Mouse (Mus musculus): ENCODE measurements around the gene Zc3hav1. TPM values are rescaled to one million over a fixed set of nuclear protein-coding genes. Genes with fewer than 3 reads are reported as not detected.

The Zc3hav1 gene
- polyA plus RNA-seq, 1 experiment: 24.6 TPM

DNA sequence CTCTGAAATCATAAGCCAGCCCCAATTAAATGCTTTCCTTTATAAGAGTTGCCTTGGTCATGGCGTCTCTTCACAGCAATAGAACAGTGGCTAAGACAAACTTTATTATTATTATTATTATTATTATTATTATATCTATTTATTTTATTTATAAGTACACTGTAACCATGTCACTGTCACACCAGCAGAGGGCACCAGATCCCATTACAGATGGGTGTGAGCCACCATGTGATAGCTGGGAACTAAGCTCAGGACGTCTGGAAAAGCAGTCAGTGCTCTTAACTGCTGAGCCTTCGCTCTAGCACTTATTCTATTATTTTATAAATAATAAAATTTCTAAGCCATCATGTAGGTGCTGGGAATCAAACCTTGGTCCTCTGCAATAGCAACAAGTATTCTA lies 60.7 kb downstream of the Zc3hav1 start:
- DNase-seq (ENCODE audit: low spot score): no peak

- DNase-seq (ENCODE audit: low spot score): no peak
Measured at GRCm38 (mm10) chr6:38292871-38293646, 61.3 kb downstream of the Zc3hav1 start.

DNA sequence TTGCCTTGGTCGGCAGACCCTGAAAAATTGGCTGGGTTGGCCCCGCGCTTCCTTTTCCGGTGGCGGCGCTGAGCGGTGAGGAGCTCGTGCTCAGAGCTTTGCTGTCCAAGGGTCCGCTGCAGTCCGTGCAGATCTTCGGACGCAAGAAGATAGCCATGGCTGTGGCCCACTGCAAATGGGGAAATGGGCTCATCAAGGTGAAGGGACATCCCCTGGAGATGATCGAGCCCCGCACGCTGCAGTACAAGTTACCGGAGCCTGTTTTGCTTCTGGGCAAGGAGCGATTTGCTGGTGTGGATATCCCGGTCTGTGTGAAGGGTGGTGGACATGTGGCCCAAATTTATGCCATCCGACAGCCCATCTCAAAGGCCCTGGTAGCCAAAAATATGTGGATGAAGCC lies 70.0 kb downstream of the Zc3hav1 start:
- no peak for DNase-seq (ENCODE audit: low spot score)

GRCm38 (mm10) chr6:38264466-38264865 lies 89.9 kb downstream of the Zc3hav1 start:
- DNase-seq (ENCODE audit: low spot score): no peak

- DNase-seq (ENCODE audit: low spot score): no peak
Measured at GRCm38 (mm10) chr6:38263393-38264159, 90.8 kb downstream of the Zc3hav1 start.

DNA sequence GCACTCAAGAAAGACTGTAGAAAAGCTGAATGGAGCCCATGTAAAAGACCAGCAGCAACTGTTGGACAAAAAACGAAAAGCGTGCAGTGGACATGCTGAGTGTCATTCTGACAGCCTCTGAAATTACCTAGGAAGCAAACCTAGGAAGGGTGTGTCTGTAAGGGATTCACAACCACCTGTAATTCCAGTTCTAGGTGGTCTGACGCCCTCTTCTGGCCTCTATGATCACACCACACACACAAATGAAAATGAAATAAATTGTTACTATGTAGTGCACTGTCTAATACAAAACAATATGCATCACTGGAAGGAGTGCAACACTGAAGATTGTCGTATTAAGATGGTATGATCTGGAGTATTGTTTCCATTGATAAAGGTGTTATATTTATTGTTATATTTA lies 92.5 kb downstream of the Zc3hav1 start:
- no peak for DNase-seq (ENCODE audit: low spot score)

- DNase-seq (ENCODE audit: low spot score): no peak
Measured at GRCm38 (mm10) chr6:38257506-38257905, 96.9 kb downstream of the Zc3hav1 start.

DNA sequence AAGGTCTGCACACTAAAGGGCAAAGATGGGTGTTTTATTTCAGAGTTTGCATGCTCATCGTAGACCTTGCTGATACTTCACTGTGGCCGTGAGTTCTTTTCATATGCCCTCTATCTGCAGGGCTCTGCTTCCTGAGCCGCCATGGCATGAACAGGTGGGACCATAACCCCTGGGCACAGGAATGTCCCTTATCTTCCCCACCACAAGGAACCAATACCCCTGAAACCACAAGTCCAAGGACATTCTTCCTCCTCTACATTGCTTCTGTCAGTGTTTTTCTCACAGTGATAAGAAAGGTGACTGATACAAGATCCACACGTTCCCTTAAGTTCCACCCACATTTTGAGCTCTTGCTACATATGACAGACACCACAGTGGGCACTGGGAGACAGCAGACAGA lies 97.6 kb downstream of the Zc3hav1 start:
- DNase-seq (ENCODE audit: low spot score): no peak

DNA sequence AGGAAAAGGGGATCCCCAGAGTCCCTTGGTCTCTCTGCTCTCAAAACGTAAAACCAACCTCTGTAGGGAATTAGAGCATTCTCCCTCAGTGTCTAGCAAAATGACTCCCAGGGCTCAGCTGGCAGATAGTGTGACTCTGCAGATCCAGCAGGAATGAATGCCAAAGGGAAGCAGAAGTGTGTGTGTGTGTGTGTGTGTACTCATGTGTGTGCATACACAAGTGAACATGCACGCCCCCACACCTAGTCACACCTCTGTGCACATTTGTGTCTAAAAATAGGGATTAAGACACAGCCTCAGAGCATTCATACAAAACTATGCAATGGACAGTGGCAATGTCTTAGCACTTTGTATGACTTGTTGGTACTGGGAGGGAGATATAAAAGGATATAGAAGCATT lies 98.6 kb downstream of the Zc3hav1 start:
- DNase-seq (ENCODE audit: low spot score): no peak

Other genes with a start within 250 kb of the Zc3hav1 start
- not detected in 2 replicates for gene Tmem213, start 245.3 kb downstream of the Zc3hav1 start, polyA plus RNA-seq (2012; rRNA removed)
- gene Atp6v0a4, start 230.0 kb downstream of the Zc3hav1 start, polyA plus RNA-seq (2012; rRNA removed): 1.1 and 1.5 TPM in 2 replicates
- gene D630045J12Rik, start 100.6 kb downstream of the Zc3hav1 start, polyA plus RNA-seq (2012; rRNA removed): 3.5 and 5.4 TPM in 2 replicates
- 6.9 and 7.5 TPM in 2 replicates for gene Zc3hav1l, start 55.3 kb downstream of the Zc3hav1 start, polyA plus RNA-seq (2012; rRNA removed)
- 3.6 and 3.9 TPM in 2 replicates for gene Ttc26, start 26.9 kb upstream of the Zc3hav1 start, polyA plus RNA-seq (2012; rRNA removed)
- 15.2 and 15.5 TPM in 2 replicates for gene Ubn2, start 79.3 kb upstream of the Zc3hav1 start, polyA plus RNA-seq (2012; rRNA removed)
- 103 and 104 TPM in 2 replicates for gene Fmc1, start 178.9 kb upstream of the Zc3hav1 start, polyA plus RNA-seq (2012; rRNA removed)
- 160 and 174 TPM in 2 replicates for gene Luc7l2, start 196.7 kb upstream of the Zc3hav1 start, polyA plus RNA-seq (2012; rRNA removed)